Mouse (Mus musculus): ENCODE results near the gene Xpnpep1. TPM values are rescaled to one million over a fixed set of nuclear protein-coding genes. Genes with fewer than 3 reads are reported as not detected.
A peak's percentile ranks its signal among the peaks of the same experiment; 100 is the strongest.

The Xpnpep1 gene
- total RNA-seq, 2 experiments from 2014 or later: 41.8 to 52.1 TPM

DNA sequence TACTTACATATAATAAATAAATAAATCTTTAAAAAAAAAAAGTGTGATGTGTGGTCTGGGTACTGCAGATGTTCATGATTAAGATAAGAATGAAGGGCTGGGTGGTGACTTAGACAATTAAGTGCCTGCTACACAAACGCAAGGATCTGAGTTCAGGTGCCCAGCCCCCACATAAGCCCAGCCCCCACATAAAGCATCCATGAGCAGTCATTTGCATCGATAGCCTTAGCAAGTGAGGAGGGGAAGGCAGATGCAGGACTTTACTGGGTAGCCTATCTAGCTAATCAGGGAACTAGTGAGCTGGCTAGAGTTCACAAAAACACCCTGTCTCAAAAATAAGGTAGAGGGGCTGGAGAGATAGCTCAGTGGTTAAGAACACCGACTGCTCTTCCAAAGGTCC, 29.4 kb upstream of the Xpnpep1 start:
- DNase-seq: no peak
- intact Hi-C loops (cut with DNase I): no loop called here

DNA sequence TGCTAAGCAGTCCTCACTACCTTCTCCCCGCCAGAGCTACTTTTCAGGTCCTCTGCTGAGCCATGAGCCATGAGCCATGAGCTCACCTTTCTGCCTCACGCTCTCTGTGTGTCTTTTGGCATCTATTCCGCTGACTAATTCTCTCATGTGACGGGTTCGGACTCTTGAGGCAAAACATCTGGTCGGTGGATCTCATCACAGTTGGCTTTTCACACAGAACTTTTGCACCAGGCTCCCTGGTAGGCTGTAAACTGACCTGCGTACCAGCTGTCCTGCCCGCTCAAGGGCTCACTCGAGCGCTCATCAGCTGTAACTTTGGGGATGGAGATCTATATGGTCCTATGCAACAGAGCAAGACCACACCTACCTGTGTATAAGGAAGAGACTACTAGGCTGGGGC, 26.9 kb upstream of the Xpnpep1 start:
- intact Hi-C loops (cut with DNase I): no loop called here
- peak; percentile 28 to 42 for DNase-seq

DNA sequence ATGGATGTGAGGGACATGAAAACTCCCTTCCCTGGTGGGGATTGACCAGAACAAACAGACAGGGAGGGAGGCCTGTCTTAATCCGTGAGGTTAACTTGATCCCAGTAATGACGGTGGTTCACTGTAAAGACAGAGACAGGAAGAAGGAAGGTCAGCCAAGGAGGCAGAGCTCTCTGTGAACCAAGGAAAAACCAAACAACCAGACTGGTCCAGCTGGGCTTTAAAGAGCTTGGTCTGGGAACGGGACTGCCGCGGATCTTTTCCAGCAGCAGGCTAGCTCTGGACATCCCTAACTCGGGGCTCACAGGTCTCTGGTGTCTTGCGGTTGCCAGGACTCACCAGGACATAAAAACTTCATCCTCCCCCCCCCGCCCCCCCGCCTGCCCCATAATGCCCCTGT, 26.5 kb upstream of the Xpnpep1 start:
- DNase-seq: peak in 1 of 2 experiments; percentile 33
- intact Hi-C loops (cut with DNase I): no loop called here

DNA sequence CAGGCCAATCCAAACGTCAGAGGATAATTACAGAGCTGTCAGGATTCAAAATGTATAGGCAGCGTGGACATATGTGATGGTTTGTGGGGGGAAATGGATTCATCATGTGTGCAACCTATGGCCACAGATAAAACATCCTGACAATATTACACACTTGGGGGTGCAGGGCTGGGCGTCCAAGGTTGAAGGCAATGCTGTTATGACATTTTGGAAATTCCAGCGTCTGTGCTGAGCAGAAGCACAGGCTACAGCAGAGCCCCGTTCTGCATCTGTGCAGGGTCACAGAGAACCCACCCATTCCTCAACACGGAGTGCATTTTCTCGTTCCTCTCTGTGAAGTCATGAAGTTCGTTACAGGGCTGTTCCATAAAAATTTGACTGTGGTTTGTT, 25.0 kb upstream of the Xpnpep1 start:
- no peak for DNase-seq
- intact Hi-C loops (cut with DNase I): no loop called here

DNA sequence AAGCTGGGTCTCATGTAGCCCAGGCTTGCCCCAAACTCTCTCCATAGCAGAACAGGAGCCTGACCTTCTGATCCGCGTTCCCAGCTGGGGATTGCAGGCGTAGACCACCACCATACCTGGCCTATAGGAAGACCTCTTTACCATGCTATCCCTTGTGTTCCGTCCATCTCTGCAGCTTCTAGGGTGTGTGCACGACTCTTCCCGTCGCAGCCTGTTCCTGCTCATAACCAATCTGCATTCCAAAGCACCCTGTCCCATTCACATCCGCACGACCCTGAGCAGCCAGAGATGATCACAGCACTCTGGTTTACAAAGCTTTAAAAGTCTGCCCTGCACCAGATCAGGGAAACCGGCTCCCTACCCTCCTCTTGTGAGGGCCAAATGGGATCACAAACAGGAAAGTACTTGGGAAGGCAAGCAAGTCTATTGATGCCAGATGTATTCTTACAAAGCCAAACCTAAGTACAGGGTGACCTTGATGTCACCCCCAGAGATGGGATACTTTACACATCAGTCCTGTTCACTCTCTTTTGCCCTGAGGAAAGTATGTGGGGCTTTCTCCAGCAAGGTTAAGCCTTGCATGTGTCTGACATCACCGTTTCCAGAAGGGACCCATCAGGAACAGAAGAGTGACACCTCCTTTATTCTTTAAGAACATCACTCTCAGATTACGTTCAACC, 24.4 kb upstream of the Xpnpep1 start:
- intact Hi-C loops (cut with DNase I): no loop called here
- no peak for DNase-seq

DNA sequence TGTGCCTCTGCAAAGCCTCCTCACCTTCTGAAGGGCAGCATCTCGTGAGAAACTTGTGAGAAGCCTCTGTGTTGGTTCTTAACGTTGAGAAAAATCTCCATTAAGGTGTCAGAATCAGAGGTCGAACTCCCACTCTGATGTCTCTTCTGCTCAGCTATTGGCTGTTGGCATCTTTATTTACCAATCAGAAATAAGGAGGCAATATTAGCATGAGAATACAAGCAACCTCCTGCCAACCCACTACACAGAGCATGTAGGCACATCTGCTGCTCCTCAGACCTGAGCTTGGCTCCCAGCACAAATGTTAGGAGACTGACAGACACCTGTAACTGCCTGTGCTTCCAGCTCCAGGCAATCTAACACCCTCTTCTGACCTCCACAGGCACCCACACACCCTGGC, 22.0 kb upstream of the Xpnpep1 start:
- no peak for DNase-seq
- intact Hi-C loops (cut with DNase I): no loop called here

DNA sequence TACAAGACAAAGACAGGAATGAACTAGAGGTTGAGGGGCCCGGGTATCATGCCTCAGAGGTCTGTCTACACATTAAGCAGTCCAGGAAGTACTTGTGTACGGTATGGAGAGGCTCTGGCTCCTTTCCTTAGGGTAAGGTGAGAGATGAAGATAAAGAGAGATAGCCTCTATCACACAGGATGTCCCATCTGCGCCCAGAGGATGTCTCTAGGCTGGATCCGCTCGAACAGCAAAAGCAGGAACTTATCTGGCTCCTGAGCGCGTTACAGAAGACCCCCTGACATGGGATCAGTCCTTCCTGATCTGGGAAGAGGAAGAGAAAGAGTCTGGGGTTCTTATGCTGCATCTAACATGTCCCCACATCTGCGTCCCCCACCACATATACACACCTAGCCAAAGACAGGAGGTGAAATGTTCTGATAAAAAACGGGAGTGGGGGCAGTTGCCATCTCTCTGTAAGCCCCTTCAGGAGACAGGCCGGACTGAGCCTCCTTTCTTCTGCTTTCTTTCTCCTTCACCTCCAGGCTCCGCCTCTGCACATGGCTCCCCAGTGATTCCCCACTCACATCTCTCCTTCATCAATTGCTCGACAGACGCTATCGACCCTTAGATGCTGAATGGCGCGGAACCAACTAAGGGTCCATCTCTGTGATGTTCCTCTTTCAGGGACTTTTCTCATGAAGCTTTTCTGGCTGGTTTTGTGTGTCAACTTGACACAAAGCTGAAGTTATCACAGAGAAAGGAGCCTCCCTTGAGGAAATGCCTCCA, 19.5 kb upstream of the Xpnpep1 start:
- DNase-seq: no peak
- intact Hi-C loops (cut with DNase I): no loop called here

DNA sequence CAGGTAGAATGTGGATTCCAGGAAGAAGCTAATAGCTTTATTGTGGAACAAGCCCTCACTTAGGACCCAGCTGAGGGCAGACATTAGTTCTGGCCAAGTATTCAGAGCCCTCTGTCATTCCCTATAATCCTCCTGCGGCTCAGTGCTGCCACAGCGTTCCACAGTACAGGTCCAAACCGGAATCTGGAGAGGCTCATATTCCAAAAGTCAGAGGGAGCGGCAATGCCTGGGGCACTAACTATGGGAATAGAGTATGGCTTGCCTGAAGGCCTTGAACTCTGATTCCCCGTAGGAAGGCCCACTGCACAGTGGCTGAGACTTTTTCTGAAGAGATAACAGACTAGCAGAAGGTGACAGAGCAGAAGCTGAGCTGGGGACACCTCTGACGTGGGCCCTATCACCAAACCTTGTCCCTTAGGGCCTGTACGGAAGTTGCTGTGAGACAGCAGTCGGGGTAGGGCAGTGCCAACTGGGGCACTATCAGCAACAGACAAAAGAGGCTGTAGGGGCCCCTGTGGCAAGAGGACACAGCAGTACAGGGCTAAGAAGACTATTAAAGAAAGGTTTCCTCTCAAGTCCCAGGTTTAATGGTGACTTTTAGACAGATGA, 18.8 kb upstream of the Xpnpep1 start:
- no peak for DNase-seq
- intact Hi-C loops (cut with DNase I): no loop called here

DNA sequence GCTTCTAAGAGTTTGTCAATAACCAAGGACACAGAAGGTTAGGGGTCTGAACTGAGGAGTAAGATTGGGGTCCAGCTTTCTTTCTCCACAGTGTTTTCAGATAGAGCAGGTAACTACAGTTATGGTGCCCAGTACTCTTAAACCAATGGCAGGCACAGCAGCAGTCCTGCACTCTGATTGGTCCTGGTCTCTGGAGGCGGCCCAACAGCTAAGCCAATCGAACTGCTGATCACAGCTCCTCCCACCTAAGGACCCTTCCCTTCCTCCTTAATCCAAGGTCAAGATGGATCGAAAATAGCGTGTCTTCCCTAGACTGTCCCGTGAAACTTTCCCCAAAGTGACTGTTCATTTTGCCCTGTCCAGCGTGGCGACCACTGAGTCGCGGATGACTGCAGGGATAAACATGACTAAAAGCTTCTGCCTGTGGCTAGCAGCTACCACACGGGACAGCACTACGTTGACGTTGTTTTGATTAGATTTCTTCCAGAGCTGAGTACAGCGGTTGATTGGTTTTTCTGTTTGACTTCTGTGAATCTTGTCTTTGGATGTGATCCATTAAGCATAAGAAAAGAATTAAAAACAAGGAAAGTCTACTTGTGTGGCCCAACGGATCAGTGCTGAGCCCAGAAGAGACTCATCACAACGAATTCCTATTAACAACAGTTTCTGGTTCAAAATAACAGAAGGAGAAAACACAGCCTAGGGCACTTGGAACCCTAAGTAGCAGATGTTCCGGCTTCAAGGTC, 18.1 kb upstream of the Xpnpep1 start:
- intact Hi-C loops (cut with DNase I): no loop called here
- DNase-seq: no peak

DNA sequence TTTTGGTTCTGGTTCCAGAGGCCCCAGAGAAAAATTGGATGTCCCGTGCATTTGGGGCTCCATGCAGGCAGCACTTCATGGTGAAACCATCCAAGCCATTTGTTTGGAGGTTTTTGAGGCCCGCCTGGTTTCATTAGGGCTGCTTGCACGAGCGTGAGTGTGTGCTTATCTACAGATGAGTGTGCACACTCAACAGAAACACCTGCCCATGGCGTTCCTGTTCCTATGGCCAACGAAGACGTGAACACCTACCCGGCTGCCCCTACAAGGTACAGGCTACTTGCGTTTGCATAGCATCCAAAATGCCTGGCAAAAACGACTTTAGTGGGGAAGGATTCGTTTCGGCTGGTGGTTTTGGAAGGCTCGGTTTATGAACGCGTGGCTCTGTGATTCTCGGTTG, 13.3 kb upstream of the Xpnpep1 start:
- intact Hi-C loops (cut with DNase I): no loop called here
- no peak for DNase-seq

DNA sequence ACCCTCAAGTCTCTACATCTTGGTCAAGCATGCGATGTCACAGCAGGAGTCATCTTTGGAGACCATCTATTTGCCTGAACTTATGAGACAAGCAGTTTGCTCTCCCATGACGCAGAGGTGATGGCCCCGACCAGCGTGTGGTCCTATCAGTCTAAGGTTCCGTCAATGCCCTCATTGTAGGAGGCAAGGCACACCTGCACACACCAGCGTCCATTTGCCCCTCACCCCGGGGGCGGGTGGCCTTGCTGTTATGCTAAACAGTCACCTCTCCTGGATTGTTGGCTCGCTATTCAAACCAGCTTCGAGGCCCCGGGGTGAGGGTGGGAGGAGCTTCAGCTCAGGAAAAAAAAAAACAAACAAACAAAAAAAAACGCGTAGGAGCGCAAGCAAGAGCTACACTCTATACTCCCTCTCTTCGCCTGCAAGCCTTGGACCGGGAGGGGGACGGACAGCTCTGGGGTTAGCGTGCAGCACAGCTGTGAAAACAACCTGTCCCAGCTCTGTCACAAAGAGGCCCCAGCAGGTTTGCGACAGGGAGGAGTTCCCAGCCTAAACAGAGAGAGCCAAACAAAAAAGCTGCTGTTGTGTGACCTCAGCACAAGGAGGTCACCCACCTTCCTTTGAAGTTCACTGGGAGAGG, 12.1 kb upstream of the Xpnpep1 start:
- intact Hi-C loops (cut with DNase I): no loop called here
- DNase-seq: no peak

DNA sequence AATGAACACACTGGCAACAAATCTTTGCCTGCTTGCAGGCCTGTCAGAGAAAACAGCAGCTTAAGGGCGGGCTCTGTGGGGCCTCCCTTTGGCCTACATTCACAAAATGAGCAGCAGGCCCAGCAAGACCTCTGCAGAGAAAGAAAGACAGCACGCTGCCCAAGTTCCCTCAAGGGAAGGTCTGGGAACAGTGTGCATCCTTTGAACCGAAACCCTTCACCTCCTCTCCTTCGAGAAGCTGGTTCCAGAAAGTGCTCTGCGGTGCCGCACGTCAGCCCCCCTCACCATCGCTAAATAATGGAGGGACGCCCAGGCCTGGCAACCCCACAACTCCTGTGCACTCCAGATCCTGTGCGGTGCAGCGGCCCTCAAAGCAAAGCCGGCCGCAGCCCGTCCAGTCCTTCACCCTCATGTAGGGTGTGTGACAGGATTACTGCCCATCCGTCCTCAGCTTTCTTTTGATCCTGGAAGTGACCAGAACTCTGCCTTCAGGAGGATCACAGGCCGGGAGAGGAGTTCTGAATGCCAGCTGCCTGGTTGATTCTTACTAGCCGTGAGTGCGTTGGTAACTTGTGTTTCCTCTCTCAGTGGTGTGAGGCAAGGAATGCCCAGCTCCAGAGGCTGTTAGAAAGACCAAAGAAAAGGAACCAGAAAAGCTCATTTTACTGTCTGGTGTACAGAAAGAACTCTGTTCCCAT, 11.4 kb upstream of the Xpnpep1 start:
- peak; percentile 35 to 40 for DNase-seq
- intact Hi-C loops (cut with DNase I): no loop called here

DNA sequence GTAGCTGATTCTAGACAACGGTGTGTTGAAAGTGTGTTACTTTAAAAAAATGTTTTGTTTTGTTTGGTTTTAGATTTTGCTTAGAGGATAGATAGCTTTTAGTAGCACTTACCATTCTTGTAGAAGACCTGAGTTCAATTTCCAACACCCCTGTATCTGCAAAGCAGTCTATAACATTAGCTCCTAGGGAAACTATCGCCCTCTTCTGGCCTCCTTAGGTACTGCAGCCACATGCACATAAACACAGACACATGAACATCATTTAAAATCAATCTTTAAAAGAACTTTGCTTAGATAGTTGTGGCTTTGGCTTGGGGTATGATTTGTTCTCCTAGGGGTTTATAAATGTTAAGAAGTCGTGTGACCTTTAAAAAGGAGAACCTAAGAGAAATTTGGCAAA, 10.1 kb upstream of the Xpnpep1 start:
- intact Hi-C loops (cut with DNase I): no loop called here
- no peak for DNase-seq

DNA sequence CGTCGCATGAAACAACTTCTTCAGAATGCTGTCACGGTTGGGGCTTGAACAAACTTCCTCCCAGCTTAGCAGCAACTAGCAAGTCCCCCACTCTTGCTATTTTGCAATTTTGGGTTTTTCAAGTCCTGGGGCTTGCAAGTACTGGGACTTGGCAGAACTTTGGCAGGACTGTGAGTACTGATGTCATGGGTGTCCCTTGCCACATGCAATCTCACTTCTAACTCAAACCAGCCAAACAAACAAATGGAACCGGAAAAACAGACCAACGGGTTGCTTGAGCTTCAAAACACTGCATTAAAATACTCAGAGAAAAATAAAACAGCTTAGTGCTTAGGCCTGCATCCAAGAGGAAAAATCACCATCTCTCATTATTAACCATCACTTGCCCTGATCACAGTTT, 7.2 kb upstream of the Xpnpep1 start:
- DNase-seq: peak in 1 of 2 experiments; percentile 30
- intact Hi-C loops (cut with DNase I): no loop called here

DNA sequence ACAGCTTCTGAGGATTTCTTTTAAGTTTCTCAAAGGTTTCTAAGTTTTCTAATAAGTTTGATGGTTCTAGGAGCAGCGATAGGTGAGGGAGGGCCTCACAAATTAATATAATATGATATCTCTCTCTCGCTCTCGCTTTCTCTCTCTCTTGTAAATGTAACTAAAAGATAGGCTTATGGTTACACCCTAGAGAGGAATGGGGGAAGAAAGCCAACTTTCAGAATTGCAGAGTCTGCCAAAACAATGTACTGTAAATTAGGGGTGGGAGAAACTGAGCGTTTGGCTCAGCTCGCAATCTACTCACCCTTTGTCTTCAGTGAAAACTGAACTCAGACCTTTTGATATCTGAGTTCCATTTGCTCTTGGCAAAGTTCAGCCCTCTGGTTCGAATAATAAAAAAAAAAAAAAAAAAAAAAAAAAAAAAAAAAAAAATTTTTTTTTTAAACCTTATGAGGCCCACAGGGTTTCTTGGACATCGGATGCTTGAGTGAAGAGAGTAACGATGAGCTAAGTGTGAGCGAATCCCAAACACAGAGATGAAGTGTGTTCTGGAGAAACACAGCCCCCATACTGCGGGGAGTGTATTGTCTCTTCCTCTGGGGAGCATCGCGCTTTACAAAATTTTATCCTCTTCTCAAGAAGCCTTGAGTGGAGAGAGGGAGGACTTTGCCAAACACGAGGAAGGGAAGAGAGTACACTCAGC, 3.6 kb upstream of the Xpnpep1 start:
- DNase-seq: no peak
- intact Hi-C loops (cut with DNase I): no loop called here

DNA sequence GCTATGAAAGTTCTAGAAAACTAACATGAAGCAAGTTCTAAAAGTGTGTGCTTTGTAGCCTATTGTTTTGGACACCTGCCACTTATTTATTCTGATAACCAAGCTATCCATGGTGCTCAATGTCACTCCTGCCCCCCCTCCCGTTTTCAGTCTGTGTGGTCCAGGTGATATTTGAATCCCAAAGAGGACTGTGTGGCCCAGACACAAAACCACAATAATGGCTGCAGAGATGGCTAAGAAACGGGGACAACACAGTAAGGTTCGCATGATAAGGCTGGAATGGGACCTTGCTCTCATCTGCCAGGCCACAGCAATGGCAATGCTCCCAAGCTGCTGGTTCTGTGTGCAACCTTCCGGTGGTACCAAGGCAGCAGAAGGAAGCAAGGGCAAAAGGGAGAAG, 1.6 kb upstream of the Xpnpep1 start:
- intact Hi-C loops (cut with DNase I): no loop called here
- DNase-seq: no peak

DNA sequence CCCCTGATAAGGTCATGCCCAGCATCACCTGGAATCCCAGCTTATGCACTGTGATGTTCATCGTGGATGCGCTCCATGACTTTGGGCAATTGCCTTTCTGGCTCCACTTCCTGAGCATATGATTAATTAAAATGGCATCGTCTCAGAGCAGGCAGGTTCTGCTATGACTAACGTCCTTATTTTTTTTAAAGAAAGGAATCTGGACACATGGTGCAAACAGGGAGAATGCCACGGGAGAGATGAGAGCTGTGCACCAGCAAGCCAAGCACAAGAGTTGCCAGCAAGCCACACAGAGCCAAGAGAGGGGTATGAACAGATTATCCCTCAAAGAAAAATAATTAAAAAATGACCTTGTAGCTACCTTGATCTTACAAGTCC, 1.1 kb upstream of the Xpnpep1 start:
- no peak for DNase-seq
- intact Hi-C loops (cut with DNase I): no loop called here

DNA sequence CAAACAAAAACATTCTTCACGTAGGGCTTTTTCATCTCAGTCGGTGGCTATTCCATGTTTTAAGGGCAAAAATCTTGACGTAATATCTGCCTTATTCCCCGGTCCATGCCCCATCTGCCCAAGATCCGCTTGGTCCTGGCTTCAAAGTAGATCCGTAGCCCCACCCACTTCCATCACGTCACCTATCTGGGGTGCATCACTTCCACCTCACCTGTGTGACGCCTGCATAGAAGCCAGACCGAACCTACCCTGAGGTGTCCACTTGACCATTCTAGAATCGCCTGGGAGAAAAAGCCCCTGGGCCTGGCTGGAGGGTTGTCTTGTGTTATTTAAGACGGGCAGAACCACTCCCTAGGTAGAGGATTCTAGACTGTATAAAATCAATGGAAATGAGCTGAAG, 924 bp downstream of the Xpnpep1 start:
- DNase-seq: no peak
- intact Hi-C loops (cut with DNase I): loop anchor here (5.0 to 10.0 kb wide), 2 partner anchors 103 to 276 kb away; partner anchors contain the start of genes Add3 and Mxi1

DNA sequence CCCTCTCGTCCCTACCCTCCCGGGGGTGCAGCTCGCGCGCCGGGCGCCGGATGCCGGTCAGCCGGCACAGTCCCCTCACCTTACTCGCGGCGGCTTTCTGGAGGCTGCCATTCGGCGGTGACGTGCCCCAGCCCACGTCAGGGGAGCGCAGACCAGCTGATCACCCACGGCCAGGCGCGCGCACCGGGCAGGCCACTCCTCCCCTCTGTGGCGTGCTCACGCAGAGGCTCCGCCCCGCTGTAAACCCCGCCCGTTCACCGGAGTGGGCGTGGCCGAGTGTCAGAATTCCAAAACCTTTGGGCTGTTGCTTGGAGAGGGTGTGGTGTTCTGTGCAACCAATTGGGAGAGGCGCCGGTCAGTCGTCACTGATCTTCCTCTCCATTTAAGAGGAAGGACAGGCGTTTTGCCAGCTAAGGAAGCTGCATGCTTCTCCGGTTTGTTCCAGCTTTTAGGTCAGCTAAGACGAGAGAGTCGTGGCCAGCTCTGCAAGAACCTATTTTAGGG, 1.5 kb downstream of the Xpnpep1 start:
- intact Hi-C loops (cut with DNase I): loop anchor here (5.0 to 10.0 kb wide), 2 partner anchors 104 to 276 kb away; partner anchors contain the start of genes Add3 and Mxi1
- peak; percentile 99 to 100 for DNase-seq
